Mouse (Mus musculus): ENCODE measurements around the gene Slc22a17.

- TF ChIP-seq POLR2A (IDR thresholded peaks at IDR 0.05; ENCODE audit: insufficient read depth, low read length), result no peak
- TF ChIP-seq EP300 (IDR thresholded peaks at IDR 0.05; ENCODE audit: insufficient read depth, low read depth, low read length), result no peak
These were observed 15.5 kb downstream of the Slc22a17 start for GRCm38 (mm10) chr14:54897445-54897844.

All from ES-Bruce4 (cell line).